Mouse (Mus musculus): ENCODE results near the gene Gfm1.
A peak's percentile ranks its signal among the peaks of the same experiment; 100 is the strongest.

DNA sequence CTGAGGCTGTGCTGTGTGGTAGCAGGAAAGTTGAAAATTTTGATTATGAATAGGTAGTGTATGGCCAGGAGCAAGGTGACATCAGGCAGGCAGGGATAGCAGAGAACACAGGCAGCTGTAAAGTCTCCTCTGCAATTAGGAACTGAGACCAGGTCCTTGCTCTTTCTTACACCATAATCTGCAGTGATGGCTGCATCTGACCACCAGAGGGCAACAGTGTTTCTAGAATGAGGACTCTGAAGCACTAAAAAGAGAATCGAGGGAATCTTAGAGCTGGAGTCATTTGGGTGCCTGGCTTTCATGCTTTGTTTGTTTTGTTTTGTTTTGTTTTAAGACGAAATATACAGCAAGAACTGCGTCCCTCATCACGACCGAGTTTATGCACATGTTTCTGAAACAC is 82.9 kb downstream of the Gfm1 start:
- peak; percentile 49; the same call in 1 of the 2 replicates for TF ChIP-seq ZC3H11A (IDR thresholded peaks at IDR 0.05; ENCODE audit: borderline replicate concordance, low read depth, low read length)
- TF ChIP-seq HCFC1 (IDR thresholded peaks at IDR 0.05; ENCODE audit: borderline replicate concordance, insufficient read depth, low read length), result no peak
- TF ChIP-seq MAFK (IDR thresholded peaks at IDR 0.05; ENCODE audit: insufficient read depth, low read depth, low read length), result no peak
- TF ChIP-seq CHD2 (IDR thresholded peaks at IDR 0.05; ENCODE audit: low read depth, low read length), result no peak
- TF ChIP-seq ZNF384 (IDR thresholded peaks at IDR 0.05; ENCODE audit: low read depth, low read length), result no peak
